Mouse (Mus musculus) neural tube, embryonic 15.5 days (tissue): ENCODE results near the gene Ppdpf. TPM values are rescaled to one million over a fixed set of nuclear protein-coding genes. Genes with fewer than 3 reads are reported as not detected.

ENCODE experiments used
- ATAC-seq: fragments of 200-750 bp; cut with Nextera tagmentation; 2 replicates; pipeline ENCODE4 v1.8.0; 2017; ENCODE audit warnings: mild to moderate bottlenecking, moderate TSS enrichment, moderate library complexity; ENCODE audit not compliant: low FRiP score
- H3K27ac ChIP-seq: fragments of 300-500 bp; sonication (generic); replicated peaks from 2 replicates; pipeline ENCODE4 v1.5.1; 2015; ENCODE audit warnings: mild to moderate bottlenecking, inconsistent platforms
- H3K27me3 ChIP-seq: fragments of 300-500 bp; sonication (generic); replicated peaks from 2 replicates; pipeline ENCODE4 v1.6.1; 2015; ENCODE audit warnings: inconsistent platforms
- H3K36me3 ChIP-seq: fragments of 300-500 bp; sonication (generic); 2 replicates; pipeline ENCODE4 v1.6.1; 2015; ENCODE audit warnings: inconsistent platforms
- H3K4me1 ChIP-seq: fragments of 300-500 bp; sonication (generic); 2 replicates; pipeline ENCODE4 v1.6.1; 2015; ENCODE audit warnings: inconsistent platforms
- H3K4me2 ChIP-seq: fragments of 300-500 bp; sonication (generic); 2 replicates; pipeline ENCODE4 v1.6.1; 2015; ENCODE audit warnings: inconsistent platforms, mild to moderate bottlenecking, moderate library complexity
- H3K4me3 ChIP-seq: fragments of 300-500 bp; sonication (generic); replicated peaks from 2 replicates; pipeline ENCODE4 v1.5.1; 2015; ENCODE audit warnings: mild to moderate bottlenecking, inconsistent platforms
- H3K9ac ChIP-seq: fragments of 300-500 bp; sonication (generic); replicated peaks from 2 replicates; pipeline ENCODE4 v1.6.1; 2015; ENCODE audit warnings: mild to moderate bottlenecking, inconsistent platforms
- H3K9me3 ChIP-seq: fragments of 300-500 bp; sonication (generic); replicated peaks from 2 replicates; pipeline ENCODE4 v1.6.1; 2016; ENCODE audit warnings: inconsistent platforms
- WGBS: fragments of 180-500 bp; shearing (Covaris S2); methylation state at CpG from one replicate; pipeline ENCODE4 v1.1.7; 2015; ENCODE audit warnings: mixed read lengths; 5-methylcytosine and 5-hydroxymethylcytosine counted together
- polyA plus RNA-seq: library from polyadenylated mRNA; unstranded; fragments of >200 nt; fragmentation: Nextera tagmentation; extraction: Ambion mirVana; gene quantifications from 2 replicates; pipeline ENCODE4 v1.2.1, GENCODE M21; 2015

Gene Ppdpf
- polyA plus RNA-seq, 1 experiment from 2014 or later = 401 TPM

- 46% methylated on average over 2 of the region's 2 CpGs for WGBS
- H3K36me3 ChIP-seq = no peaks in the 10 kb centered on the region
- H3K4me2 ChIP-seq = peak overlapping the region; percentile 58
- no peak overlapping the region for H3K27ac ChIP-seq
- H3K9me3 ChIP-seq = no peaks in the 10 kb centered on the region
- H3K9ac ChIP-seq = no peak overlapping the region
- no peak for ATAC-seq
- no peak overlapping the region for H3K4me3 ChIP-seq
- H3K27me3 ChIP-seq = no peaks in the 10 kb centered on the region
- H3K4me1 ChIP-seq = peaks cover 14% of the 10 kb centered on the region
Observed at GRCm38 (mm10) chr2:181220361-181220760, 33.3 kb downstream of the Ppdpf start.

GRCm38 (mm10) chr2:181224994-181225393 is 37.9 kb downstream of the Ppdpf start:
- 95% methylated on average over 2 of the region's 2 CpGs for WGBS
- H3K27ac ChIP-seq = no peak overlapping the region

GRCm38 (mm10) chr2:181227122-181227521 is 40.1 kb downstream of the Ppdpf start:
- no peak for ATAC-seq
- Histone ChIP-seq H3K9me3 (no peaks in the 10 kb centered on the region), H3K4me3 (no peak overlapping the region), H3K4me2 (no peak overlapping the region), H3K9ac (no peak overlapping the region), H3K36me3 (no peaks in the 10 kb centered on the region), H3K27ac (no peak overlapping the region), H3K27me3 (no peaks in the 10 kb centered on the region), H3K4me1 (no peaks in the 10 kb centered on the region)
- WGBS = 91% methylated on average over 3 of the region's 3 CpGs

More at GRCm38 (mm10) chr2:181224994-181225393, 37.9 kb downstream of the Ppdpf start:
- no peaks in the 10 kb centered on the region for H3K9me3 ChIP-seq
- H3K27me3 ChIP-seq = no peaks in the 10 kb centered on the region
- no peak overlapping the region for H3K9ac ChIP-seq
- H3K4me3 ChIP-seq = no peak overlapping the region
- no peaks in the 10 kb centered on the region for H3K36me3 ChIP-seq
- peaks cover 6% of the 10 kb centered on the region for H3K4me1 ChIP-seq
- no peak overlapping the region for H3K4me2 ChIP-seq
- no peak for ATAC-seq

- no peaks in the 10 kb centered on the region for H3K36me3 ChIP-seq
- no peaks in the 10 kb centered on the region for H3K4me1 ChIP-seq
- H3K4me3 ChIP-seq = no peak overlapping the region
- no peak overlapping the region for H3K4me2 ChIP-seq
- no peaks in the 10 kb centered on the region for H3K27me3 ChIP-seq
- no peak overlapping the region for H3K9ac ChIP-seq
- no peak overlapping the region for H3K27ac ChIP-seq
- no peaks in the 10 kb centered on the region for H3K9me3 ChIP-seq
- ATAC-seq = no peak
- WGBS = 80% methylated on average over 1 of the region's 1 CpGs
Observed at GRCm38 (mm10) chr2:181228335-181228734, 41.3 kb downstream of the Ppdpf start.

- Histone ChIP-seq H3K27me3 (no peaks in the 10 kb centered on the region), H3K36me3 (no peaks in the 10 kb centered on the region), H3K4me2 (no peak overlapping the region), H3K4me3 (no peak overlapping the region), H3K9me3 (no peaks in the 10 kb centered on the region), H3K27ac (no peak overlapping the region), H3K4me1 (no peaks in the 10 kb centered on the region), H3K9ac (no peak overlapping the region)
- WGBS = 80% methylated on average over 20 of the region's 20 CpGs
- no peak for ATAC-seq
Observed at GRCm38 (mm10) chr2:181231171-181231570, 44.1 kb downstream of the Ppdpf start.

GRCm38 (mm10) chr2:181233443-181233842 is 46.4 kb downstream of the Ppdpf start:
- WGBS = 94% methylated on average over 15 of the region's 15 CpGs
- Histone ChIP-seq H3K27ac (no peak overlapping the region), H3K27me3 (no peaks in the 10 kb centered on the region), H3K4me3 (no peak overlapping the region), H3K9ac (no peak overlapping the region), H3K36me3 (no peaks in the 10 kb centered on the region), H3K9me3 (no peaks in the 10 kb centered on the region), H3K4me2 (no peak overlapping the region), H3K4me1 (no peaks in the 10 kb centered on the region)
- ATAC-seq = no peak

- H3K4me1 ChIP-seq = no peaks in the 10 kb centered on the region
- H3K27me3 ChIP-seq = no peaks in the 10 kb centered on the region
- H3K4me3 ChIP-seq = no peak overlapping the region
- no peak overlapping the region for H3K9ac ChIP-seq
- H3K27ac ChIP-seq = no peak overlapping the region
- H3K9me3 ChIP-seq = no peaks in the 10 kb centered on the region
- no peak for ATAC-seq
- no peaks in the 10 kb centered on the region for H3K36me3 ChIP-seq
- WGBS = 93% methylated on average over 11 of the region's 11 CpGs
- H3K4me2 ChIP-seq = no peak overlapping the region
Observed at GRCm38 (mm10) chr2:181234680-181235079, 47.6 kb downstream of the Ppdpf start.

GRCm38 (mm10) chr2:181235681-181236566 is 48.9 kb downstream of the Ppdpf start:
- no peaks in the 10 kb centered on the region for H3K4me1 ChIP-seq
- H3K4me2 ChIP-seq = no peak overlapping the region
- no peak overlapping the region for H3K9ac ChIP-seq
- H3K27me3 ChIP-seq = no peaks in the 10 kb centered on the region
- WGBS = 86% methylated on average over 23 of the region's 23 CpGs
- no peak overlapping the region for H3K4me3 ChIP-seq
- ATAC-seq = no peak
- no peaks in the 10 kb centered on the region for H3K36me3 ChIP-seq
- H3K27ac ChIP-seq = no peak overlapping the region
- no peaks in the 10 kb centered on the region for H3K9me3 ChIP-seq

- Histone ChIP-seq H3K36me3 (no peaks in the 10 kb centered on the region), H3K4me2 (no peak overlapping the region), H3K9ac (no peak overlapping the region), H3K27me3 (no peaks in the 10 kb centered on the region), H3K9me3 (no peaks in the 10 kb centered on the region), H3K4me3 (no peak overlapping the region), H3K27ac (no peak overlapping the region), H3K4me1 (no peaks in the 10 kb centered on the region; the same call in 1 of the 2 replicates)
- 93% methylated on average over 17 of the region's 17 CpGs for WGBS
- no peak for ATAC-seq
Observed at GRCm38 (mm10) chr2:181237251-181238014, 50.4 kb downstream of the Ppdpf start.

GRCm38 (mm10) chr2:181238091-181238610 is 51.1 kb downstream of the Ppdpf start:
- no peak overlapping the region for H3K9ac ChIP-seq
- no peaks in the 10 kb centered on the region; the same call in 1 of the 2 replicates for H3K4me1 ChIP-seq
- no peaks in the 10 kb centered on the region for H3K9me3 ChIP-seq
- H3K36me3 ChIP-seq = no peaks in the 10 kb centered on the region
- H3K4me2 ChIP-seq = no peak overlapping the region
- WGBS = 80% methylated on average over 10 of the region's 10 CpGs
- no peak overlapping the region for H3K27ac ChIP-seq
- no peak for ATAC-seq
- no peaks in the 10 kb centered on the region for H3K27me3 ChIP-seq
- H3K4me3 ChIP-seq = no peak overlapping the region
